Mouse (Mus musculus): ENCODE data around the gene Olfr823. TPM values are rescaled to one million over a fixed set of nuclear protein-coding genes. Genes with fewer than 3 reads are reported as not detected.
"Not testable (repeated sequence)": the region's sequence is repeated elsewhere in the genome, so short reads cannot be mapped to it uniquely, and the experiment has no call there.

The Olfr823 gene
- polyA plus RNA-seq (2014; fragmentation: Nextera tagmentation; extraction: Ambion mirVana) = not detected in 2 replicates

GRCm38 (mm10) chr10:130115283-130115682 lies at the start of gene Olfr823:
Gene Olfr823, minus strand, starts transcription at chr10:130115383.
- not testable (repeated sequence) for ATAC-seq (ENCODE audit: low read depth)

GRCm38 (mm10) chr10:130144121-130144520 lies 28.9 kb upstream of the Olfr823 start:
- Histone ChIP-seq H3K4me1 (ENCODE audit: control insufficient read depth, insufficient read depth, low read length) (no peaks in the 10 kb centered on the region), H3K9ac (replicated peaks; ENCODE audit: low read depth, low read length) (no peak overlapping the region), H3K4me3 (ENCODE audit: low read depth, low read length) (no peak overlapping the region), H3K9me3 (ENCODE audit: control insufficient read depth, low read length) (no peaks in the 10 kb centered on the region), H3K4me2 (ENCODE audit: low read depth, low read length) (no peak overlapping the region), H3K27me3 (ENCODE audit: control insufficient read depth, insufficient read depth, low read length) (no peaks in the 10 kb centered on the region), H3K36me3 (ENCODE audit: control insufficient read depth, insufficient read depth, low read length) (no peaks in the 10 kb centered on the region), H3K27ac (ENCODE audit: low read depth, low read length) (no peak overlapping the region)
- ATAC-seq (ENCODE audit: low read depth) = no peak
- 87% methylated on average over 5 of the region's 5 CpGs for WGBS

More at GRCm38 (mm10) chr10:130115283-130115682, at the start of gene Olfr823:
- H3K9ac ChIP-seq (replicated peaks; ENCODE audit: low read depth, low read length); H3K9me3 ChIP-seq (ENCODE audit: control insufficient read depth, low read length); H3K4me2 ChIP-seq (ENCODE audit: low read depth, low read length); H3K4me1 ChIP-seq (ENCODE audit: control insufficient read depth, insufficient read depth, low read length); H3K27me3 ChIP-seq (ENCODE audit: control insufficient read depth, insufficient read depth, low read length); H3K4me3 ChIP-seq (ENCODE audit: low read depth, low read length); H3K36me3 ChIP-seq (ENCODE audit: control insufficient read depth, insufficient read depth, low read length); H3K27ac ChIP-seq (ENCODE audit: low read depth, low read length): not testable (repeated sequence)
- WGBS = 95% methylated on average over 1 of the region's 1 CpGs

GRCm38 (mm10) chr10:130142481-130142880 lies 27.3 kb upstream of the Olfr823 start:
- H3K9me3 ChIP-seq (ENCODE audit: control insufficient read depth, low read length); H3K4me2 ChIP-seq (ENCODE audit: low read depth, low read length); H3K27ac ChIP-seq (ENCODE audit: low read depth, low read length); H3K27me3 ChIP-seq (ENCODE audit: control insufficient read depth, insufficient read depth, low read length); H3K4me1 ChIP-seq (ENCODE audit: control insufficient read depth, insufficient read depth, low read length); ATAC-seq (ENCODE audit: low read depth); H3K9ac ChIP-seq (replicated peaks; ENCODE audit: low read depth, low read length); H3K36me3 ChIP-seq (ENCODE audit: control insufficient read depth, insufficient read depth, low read length); H3K4me3 ChIP-seq (ENCODE audit: low read depth, low read length): not testable (repeated sequence)
- WGBS = 89% methylated on average over 5 of the region's 5 CpGs

GRCm38 (mm10) chr10:130134811-130135210 lies 19.6 kb upstream of the Olfr823 start:
- ATAC-seq (ENCODE audit: low read depth) = no peak
- no peak overlapping the region for H3K27ac ChIP-seq (ENCODE audit: low read depth, low read length)
- no peaks in the 10 kb centered on the region for H3K9me3 ChIP-seq (ENCODE audit: control insufficient read depth, low read length)
- no peaks in the 10 kb centered on the region for H3K4me1 ChIP-seq (ENCODE audit: control insufficient read depth, insufficient read depth, low read length)
- no peak overlapping the region for H3K4me2 ChIP-seq (ENCODE audit: low read depth, low read length)
- no peaks in the 10 kb centered on the region for H3K36me3 ChIP-seq (ENCODE audit: control insufficient read depth, insufficient read depth, low read length)
- no peak overlapping the region for H3K9ac ChIP-seq (replicated peaks; ENCODE audit: low read depth, low read length)
- H3K4me3 ChIP-seq (ENCODE audit: low read depth, low read length) = no peak overlapping the region
- H3K27me3 ChIP-seq (ENCODE audit: control insufficient read depth, insufficient read depth, low read length) = no peaks in the 10 kb centered on the region

GRCm38 (mm10) chr10:130129900-130130299 lies 14.7 kb upstream of the Olfr823 start, which contains the start of gene Olfr824:
Gene Olfr824, minus strand, starts transcription at chr10:130130000.
- not testable (repeated sequence) for H3K4me3 ChIP-seq (ENCODE audit: low read depth, low read length); H3K9me3 ChIP-seq (ENCODE audit: control insufficient read depth, low read length); H3K4me2 ChIP-seq (ENCODE audit: low read depth, low read length); H3K4me1 ChIP-seq (ENCODE audit: control insufficient read depth, insufficient read depth, low read length); ATAC-seq (ENCODE audit: low read depth); H3K27me3 ChIP-seq (ENCODE audit: control insufficient read depth, insufficient read depth, low read length); H3K9ac ChIP-seq (replicated peaks; ENCODE audit: low read depth, low read length); H3K27ac ChIP-seq (ENCODE audit: low read depth, low read length); H3K36me3 ChIP-seq (ENCODE audit: control insufficient read depth, insufficient read depth, low read length)

GRCm38 (mm10) chr10:130116045-130116444 lies 862 bp upstream of the Olfr823 start:
- not testable (repeated sequence) for H3K27ac ChIP-seq (ENCODE audit: low read depth, low read length); H3K4me1 ChIP-seq (ENCODE audit: control insufficient read depth, insufficient read depth, low read length); H3K27me3 ChIP-seq (ENCODE audit: control insufficient read depth, insufficient read depth, low read length); ATAC-seq (ENCODE audit: low read depth); H3K36me3 ChIP-seq (ENCODE audit: control insufficient read depth, insufficient read depth, low read length); H3K4me3 ChIP-seq (ENCODE audit: low read depth, low read length); H3K4me2 ChIP-seq (ENCODE audit: low read depth, low read length); H3K9me3 ChIP-seq (ENCODE audit: control insufficient read depth, low read length); H3K9ac ChIP-seq (replicated peaks; ENCODE audit: low read depth, low read length)
- WGBS = 63% methylated on average over 3 of the region's 3 CpGs

- H3K9me3 ChIP-seq (ENCODE audit: control insufficient read depth, low read length) = no peaks in the 10 kb centered on the region
- H3K4me2 ChIP-seq (ENCODE audit: low read depth, low read length) = no peak overlapping the region
- no peak overlapping the region for H3K4me3 ChIP-seq (ENCODE audit: low read depth, low read length)
- no peak overlapping the region for H3K9ac ChIP-seq (replicated peaks; ENCODE audit: low read depth, low read length)
- H3K27me3 ChIP-seq (ENCODE audit: control insufficient read depth, insufficient read depth, low read length) = no peaks in the 10 kb centered on the region
- no peaks in the 10 kb centered on the region for H3K4me1 ChIP-seq (ENCODE audit: control insufficient read depth, insufficient read depth, low read length)
- H3K36me3 ChIP-seq (ENCODE audit: control insufficient read depth, insufficient read depth, low read length) = no peaks in the 10 kb centered on the region
- ATAC-seq (ENCODE audit: low read depth) = no peak
- no peak overlapping the region for H3K27ac ChIP-seq (ENCODE audit: low read depth, low read length)
Observed at GRCm38 (mm10) chr10:130096104-130096503, 19.1 kb downstream of the Olfr823 start.

- no peak overlapping the region for H3K4me3 ChIP-seq (ENCODE audit: low read depth, low read length)
- no peak overlapping the region for H3K27ac ChIP-seq (ENCODE audit: low read depth, low read length)
- WGBS = 25% methylated on average over 5 of the region's 5 CpGs
- H3K36me3 ChIP-seq (ENCODE audit: control insufficient read depth, insufficient read depth, low read length) = no peaks in the 10 kb centered on the region
- no peak overlapping the region for H3K9ac ChIP-seq (replicated peaks; ENCODE audit: low read depth, low read length)
- H3K27me3 ChIP-seq (ENCODE audit: control insufficient read depth, insufficient read depth, low read length) = no peaks in the 10 kb centered on the region
- ATAC-seq (ENCODE audit: low read depth) = no peak; the same call in 1 of the 2 replicates
- H3K4me2 ChIP-seq (ENCODE audit: low read depth, low read length) = no peak overlapping the region
- H3K9me3 ChIP-seq (ENCODE audit: control insufficient read depth, low read length) = no peaks in the 10 kb centered on the region
- H3K4me1 ChIP-seq (ENCODE audit: control insufficient read depth, insufficient read depth, low read length) = no peaks in the 10 kb centered on the region
Observed at GRCm38 (mm10) chr10:130092838-130093440, 22.2 kb downstream of the Olfr823 start.

- no peak within 1 kb of the TSS for H3K27ac ChIP-seq (ENCODE audit: low read depth, low read length)
- no peaks in the 10 kb centered on the region for H3K27me3 ChIP-seq (ENCODE audit: control insufficient read depth, insufficient read depth, low read length)
- no peaks in the 10 kb centered on the region for H3K9me3 ChIP-seq (ENCODE audit: control insufficient read depth, low read length)
- H3K4me3 ChIP-seq (ENCODE audit: low read depth, low read length) = no peak within 1 kb of the TSS
- H3K9ac ChIP-seq (replicated peaks; ENCODE audit: low read depth, low read length) = no peak within 1 kb of the TSS
- no peak within 1 kb of the TSS for H3K4me2 ChIP-seq (ENCODE audit: low read depth, low read length)
- no peak for ATAC-seq (ENCODE audit: low read depth)
- H3K4me1 ChIP-seq (ENCODE audit: control insufficient read depth, insufficient read depth, low read length) = no peaks in the 10 kb centered on the region
- H3K36me3 ChIP-seq (ENCODE audit: control insufficient read depth, insufficient read depth, low read length) = no peaks in the 10 kb centered on the region
Observed at GRCm38 (mm10) chr10:130070910-130071309, 44.3 kb downstream of the Olfr823 start, which contains the start of gene Olfr822. Gene Olfr822, plus strand, starts transcription at chr10:130071210.

All from neural tube, embryonic 14.5 days (tissue).